Mouse (Mus musculus) 3134 (cell line): Measurements from ENCODE around the gene Gnb4.
A peak's percentile ranks its signal among the peaks of the same experiment; 100 is the strongest.

Experiments used
- DNase-seq: peaks from one replicate; pipeline ENCODE4 v3.0.0-alpha.2; 2011; ENCODE audit warnings: low spot score; ENCODE audit not compliant: insufficient read length; ENCODE audit errors: extremely low read depth

The Gnb4 gene

DNA sequence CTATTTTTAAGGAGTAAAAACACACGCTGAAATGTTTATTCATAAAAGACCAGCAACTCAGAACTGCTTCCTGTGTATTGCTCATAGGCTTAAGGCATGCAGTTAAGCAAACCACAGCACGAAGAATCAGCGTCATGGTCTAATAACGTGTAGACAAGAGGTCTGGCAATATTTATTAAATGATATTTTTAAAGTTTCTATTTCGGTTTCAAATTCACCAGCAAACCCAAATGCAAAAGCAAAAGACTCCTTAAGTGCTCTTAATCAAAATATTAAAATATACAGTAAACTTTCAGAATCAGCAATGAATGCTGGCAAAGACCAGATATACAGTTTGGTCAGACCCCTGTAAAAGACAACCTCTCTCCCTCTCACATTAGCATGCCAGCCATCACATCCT, 1.0 kb downstream of the Gnb4 start:
- DNase-seq: peak; percentile 36

DNA sequence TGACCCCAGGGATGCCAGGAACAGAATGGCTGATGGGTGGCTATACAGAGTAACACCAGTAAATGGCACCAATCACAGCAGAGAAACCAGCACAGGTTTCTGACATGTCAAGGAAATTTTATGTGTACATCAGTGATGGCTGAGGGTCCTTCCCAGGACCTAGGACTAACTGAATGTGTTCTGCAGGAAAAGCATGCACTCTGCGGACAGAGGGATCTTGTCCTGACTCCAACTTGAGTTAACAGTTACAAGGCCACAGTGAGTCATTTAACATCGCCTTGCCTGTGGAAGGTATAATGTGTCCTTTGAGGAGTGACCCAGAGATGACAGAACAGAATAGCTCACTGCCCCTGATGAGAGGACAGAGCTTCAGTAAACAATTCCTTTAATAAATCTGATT, 1.6 kb downstream of the Gnb4 start:
- no peak for DNase-seq

- DNase-seq: no peak
Observed at GRCm38 (mm10) chr3:32611606-32612170, 4.7 kb downstream of the Gnb4 start.

DNA sequence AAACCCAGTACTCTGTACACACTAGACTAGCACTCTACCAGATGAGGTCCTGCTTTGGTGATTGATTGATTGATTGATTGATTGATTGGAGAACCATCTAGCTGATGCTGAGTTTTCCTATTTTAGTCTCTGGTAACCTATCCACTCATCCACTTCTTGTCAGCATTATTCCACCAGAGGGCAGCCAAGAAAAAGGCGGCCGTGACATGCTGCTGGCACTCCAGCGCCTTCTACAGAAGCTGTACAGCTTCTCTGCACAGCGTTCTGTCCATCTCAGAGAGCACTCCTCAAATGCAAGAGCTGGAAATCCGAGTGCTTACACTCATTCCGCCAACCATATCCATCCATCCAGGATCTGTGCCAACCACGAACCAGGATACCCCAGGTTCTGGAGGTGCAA, 5.8 kb downstream of the Gnb4 start:
- DNase-seq: no peak

DNA sequence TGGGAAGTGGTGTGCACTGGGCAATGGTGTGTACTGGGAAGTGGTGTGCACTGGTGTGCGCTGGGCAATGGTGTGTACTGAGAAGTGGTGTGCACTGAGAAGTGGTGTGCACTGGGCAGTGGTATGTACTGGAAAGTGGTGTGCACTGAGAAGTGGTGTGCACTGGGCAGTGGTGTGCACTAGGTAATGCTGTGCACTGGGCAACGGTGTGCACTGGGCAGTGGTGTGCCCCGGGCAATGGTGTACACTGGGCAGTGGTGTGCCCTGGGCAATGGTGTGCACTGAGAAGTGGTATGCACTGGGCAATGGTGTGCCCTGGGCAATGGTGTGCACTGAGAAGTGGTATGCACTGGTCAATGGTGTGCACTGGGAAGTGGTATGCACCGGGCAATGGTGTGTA, 7.2 kb downstream of the Gnb4 start:
- no peak for DNase-seq

DNA sequence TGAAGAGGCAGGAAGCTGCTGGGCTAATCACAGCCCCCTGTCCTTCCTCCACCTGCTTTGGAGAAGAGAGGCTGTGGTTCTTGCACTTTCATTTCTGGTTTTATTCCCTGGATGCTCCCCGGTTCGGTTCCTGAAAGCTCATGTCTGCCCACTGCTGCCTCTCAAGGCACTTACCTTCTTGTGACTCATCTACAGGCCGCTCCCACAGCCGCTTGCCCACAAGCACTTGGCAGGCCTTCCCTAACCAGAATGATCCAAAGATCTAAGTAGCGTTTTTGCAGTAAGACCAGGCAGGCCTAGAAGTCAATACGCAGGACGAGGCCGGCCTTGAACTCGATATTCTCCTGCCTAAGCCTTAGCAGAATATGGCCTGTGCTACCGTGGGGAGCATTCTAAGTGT, 15.3 kb downstream of the Gnb4 start:
- peak; percentile 84 for DNase-seq

DNA sequence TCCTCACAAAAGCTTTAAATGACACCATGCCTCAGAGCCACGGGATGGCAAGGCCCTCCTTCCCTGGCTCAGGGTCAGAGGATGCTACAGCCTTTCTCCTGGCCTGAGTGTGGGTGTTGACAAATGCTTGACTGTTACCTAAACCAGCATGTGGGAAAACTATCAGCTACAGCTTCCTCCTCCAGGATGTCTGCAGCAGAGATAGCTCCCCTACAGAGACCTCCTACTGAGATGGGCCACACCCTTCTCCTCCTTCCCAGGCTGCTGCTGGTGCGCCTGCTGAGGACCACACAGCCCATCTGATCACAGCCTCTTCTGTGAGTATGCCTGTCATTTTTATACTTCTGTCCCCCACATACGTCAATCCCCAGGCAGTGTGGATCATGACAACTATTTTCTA, 17.1 kb downstream of the Gnb4 start:
- no peak for DNase-seq

GRCm38 (mm10) chr3:32595080-32595479, 21.3 kb downstream of the Gnb4 start:
- DNase-seq: no peak

DNA sequence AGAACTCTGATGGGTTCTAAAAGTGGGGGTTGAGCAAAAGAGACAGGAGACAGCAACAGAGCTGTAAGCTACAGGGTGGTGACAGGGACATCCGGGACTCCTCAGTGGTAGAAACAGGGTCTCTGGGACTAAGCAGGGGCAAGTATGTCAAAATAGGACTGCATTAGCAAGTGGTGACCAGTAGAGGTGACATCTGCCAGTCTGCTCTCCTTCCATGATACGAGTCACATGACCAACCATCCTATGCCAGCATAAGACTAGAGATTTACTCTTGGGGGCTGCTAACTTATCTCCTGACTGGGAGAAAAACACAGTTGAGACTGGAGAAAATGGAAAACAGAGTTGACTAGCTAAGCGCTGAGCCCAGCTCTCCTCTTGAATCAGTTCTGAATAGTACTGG, 30.1 kb downstream of the Gnb4 start:
- no peak for DNase-seq

- DNase-seq: no peak
Observed at GRCm38 (mm10) chr3:32583489-32583888, 32.9 kb downstream of the Gnb4 start.

- no peak for DNase-seq
Observed at GRCm38 (mm10) chr3:32581911-32582310, 34.5 kb downstream of the Gnb4 start.

GRCm38 (mm10) chr3:32580738-32581137, 35.6 kb downstream of the Gnb4 start:
- no peak for DNase-seq

- no peak for DNase-seq
Observed at GRCm38 (mm10) chr3:32578772-32579171, 37.6 kb downstream of the Gnb4 start.

DNA sequence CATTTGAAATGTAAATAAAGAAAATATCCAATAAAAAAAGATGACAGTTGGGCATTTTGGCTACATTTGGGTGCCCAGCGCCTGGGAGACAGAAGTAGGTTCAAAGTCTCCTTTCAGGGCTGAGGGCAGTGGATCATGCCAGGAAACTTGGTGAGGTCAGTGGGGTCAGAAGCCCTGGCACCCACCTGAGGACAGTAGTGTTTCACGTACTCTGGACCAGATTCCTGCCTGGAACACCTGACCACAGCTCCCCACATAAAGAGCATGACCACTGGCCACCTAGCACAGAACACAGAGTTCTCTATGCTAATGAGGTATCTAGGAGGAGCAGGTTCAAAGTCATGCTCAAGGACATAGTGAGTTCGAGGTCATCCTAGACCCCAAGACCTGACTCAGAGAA, 41.2 kb downstream of the Gnb4 start:
- no peak for DNase-seq

- DNase-seq: no peak
Observed at GRCm38 (mm10) chr3:32573881-32574280, 42.5 kb downstream of the Gnb4 start.

- no peak for DNase-seq
Observed at GRCm38 (mm10) chr3:32573086-32573485, 43.3 kb downstream of the Gnb4 start.

GRCm38 (mm10) chr3:32563401-32563800, 53.0 kb downstream of the Gnb4 start:
- DNase-seq: no peak

DNA sequence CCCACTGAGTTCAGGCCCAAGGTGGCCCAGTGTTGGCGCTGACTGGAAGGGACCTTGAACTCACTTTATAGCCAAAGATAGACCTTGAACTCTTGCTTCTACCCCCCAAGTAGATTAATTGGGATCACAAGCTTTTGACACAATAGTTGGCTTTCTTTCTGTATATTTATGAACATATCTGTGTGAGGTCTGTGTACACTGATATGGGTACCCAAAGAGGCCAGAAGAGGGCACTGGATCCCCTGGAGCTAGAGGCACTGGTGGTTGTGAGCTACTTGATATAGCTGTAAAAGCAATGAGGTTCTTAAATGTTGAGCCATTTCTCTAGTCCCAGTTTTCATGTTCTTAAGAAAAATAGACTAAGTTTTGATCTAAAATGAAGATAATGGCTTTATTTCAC, 63.3 kb downstream of the Gnb4 start:
- DNase-seq: no peak

DNA sequence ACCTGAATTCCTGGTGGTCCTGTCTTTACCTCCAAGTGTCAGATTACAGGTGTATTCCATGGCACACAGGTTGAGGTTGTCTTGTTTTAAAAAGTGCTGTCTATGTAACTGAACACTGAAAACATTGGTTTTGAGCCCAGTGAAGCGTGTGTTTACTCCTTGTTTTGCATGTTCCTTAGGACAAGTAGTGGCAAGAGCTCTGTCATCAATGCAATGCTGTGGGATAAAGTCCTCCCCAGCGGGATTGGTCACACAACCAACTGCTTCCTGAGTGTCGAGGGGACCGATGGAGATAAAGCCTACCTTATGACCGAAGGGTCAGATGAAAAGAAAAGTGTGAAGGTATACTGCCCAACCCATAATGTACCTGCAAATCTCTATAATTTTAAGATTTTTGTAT, 78.3 kb downstream of the Gnb4 start:
- DNase-seq: no peak

GRCm38 (mm10) chr3:32537556-32537955, 78.8 kb downstream of the Gnb4 start:
- DNase-seq: no peak

GRCm38 (mm10) chr3:32535692-32536091, 80.7 kb downstream of the Gnb4 start:
- DNase-seq: no peak
